Mouse (Mus musculus) spleen, postnatal 10 days (tissue): ENCODE measurements at regions not wholly inside any gene's neighbourhood (a gene's known extent, or its start where the extent isn't known, plus 50 kb on each side); places are given as distances from the start of the nearest gene placed in this dataset.

Source experiments
- DNase-seq, 2 experiments: peaks; one replicate each; pipeline ENCODE4 v3.0.0; 2021 to 2022; ENCODE audit warnings: low spot score in 2 of 2

DNA sequence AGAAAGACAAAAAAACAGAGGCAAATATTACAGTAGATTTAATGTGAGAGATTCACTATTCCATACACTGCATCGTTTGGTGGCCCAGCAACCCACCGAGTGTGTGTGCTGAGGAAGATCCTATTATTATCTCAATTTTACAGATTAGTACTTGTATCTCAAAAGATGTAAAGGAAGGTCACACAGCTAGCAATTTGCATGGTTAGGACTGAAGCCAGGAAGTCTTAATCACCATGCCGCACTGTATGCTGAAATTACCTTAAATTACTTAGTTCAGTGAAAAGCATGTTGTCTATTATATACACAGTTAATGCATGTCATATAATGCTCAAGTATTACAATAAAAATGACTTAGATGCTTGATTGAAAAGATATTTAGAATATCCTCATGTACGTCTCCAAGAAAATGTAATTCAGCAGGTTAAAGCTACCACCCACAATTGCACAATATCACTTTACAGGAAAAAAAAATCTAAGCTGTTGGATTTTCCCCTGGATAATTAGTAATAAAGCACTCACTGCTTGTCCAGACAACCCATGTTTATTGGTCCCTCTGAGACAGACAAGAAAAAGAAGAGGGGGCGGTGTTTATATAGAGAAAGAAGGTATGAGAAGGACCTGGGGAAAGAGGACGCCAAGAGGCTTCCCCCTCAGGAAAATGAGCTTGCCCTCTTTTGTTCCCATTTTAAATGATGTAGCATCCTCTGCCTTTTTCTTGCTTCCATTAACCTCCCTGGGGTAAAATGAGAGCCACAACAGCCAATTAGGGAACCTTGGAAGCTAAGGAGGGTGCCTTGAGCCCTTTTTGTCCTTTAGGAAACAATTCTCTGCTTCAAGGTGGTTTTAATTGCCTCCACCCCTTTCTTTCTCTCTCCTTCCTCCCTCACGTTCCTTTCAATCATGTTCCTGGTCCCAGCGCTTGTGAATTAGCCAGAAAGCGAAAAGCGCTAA, 204.6 kb upstream of the Xrcc4 start:
- no peak for DNase-seq

DNA sequence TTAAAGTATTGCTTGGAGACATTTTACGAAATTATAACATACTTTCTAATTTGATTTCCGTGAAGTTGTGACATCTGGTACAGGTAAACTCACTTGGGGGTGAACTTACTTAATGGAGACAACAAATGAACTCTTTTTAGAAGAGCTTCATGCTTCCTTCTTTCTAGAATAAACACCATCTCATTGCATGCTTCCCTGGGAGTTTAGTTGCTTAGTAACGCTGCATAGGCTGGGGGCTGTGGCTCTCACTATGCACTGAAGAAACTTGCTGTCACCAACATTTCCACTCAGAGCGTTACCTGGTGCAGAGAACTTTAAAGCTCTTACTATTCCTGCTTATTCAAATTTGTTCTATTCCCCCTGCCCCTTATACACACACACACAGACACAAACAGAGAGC, 203.5 kb upstream of the Xrcc4 start:
- DNase-seq, result no peak

DNA sequence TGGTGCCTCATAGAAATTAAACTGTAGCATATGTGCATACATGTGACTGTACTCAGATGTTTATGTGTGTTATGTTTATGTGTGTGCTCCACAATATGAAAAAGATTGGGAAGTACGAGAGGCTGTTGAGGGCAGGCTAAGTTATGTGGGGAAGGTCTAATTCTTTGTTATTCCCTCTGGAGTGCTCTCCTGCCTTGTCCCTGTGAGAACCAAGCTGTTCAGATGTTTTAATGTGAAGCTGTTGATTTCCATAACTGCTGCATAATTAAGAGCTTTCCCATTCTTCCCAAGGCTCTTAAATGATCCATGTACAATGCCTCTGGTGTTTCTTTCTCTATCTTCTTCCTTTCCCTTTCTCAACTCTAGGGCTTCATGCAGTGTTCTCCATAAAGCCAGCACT, 202.7 kb upstream of the Xrcc4 start:
- no peak for DNase-seq

DNA sequence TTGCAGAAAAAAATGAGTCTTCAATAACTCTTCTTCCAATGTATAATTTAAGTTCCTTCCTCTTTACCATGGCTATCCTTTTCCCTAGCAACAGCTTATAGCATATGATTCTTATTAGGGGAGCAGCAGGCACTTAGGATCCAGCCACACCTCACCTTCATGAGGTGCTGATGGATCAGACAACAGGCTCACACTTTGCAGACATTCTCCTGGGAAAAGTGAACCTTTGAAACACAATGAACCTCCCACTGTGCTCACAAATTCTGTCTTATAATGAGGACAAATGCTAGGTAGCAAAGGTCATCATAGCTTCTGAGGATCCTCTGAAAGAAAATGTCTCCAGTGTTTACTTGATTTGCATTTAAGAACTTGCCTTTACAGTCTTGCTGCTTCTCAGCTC, 191.6 kb upstream of the Xrcc4 start:
- DNase-seq, result no peak

DNA sequence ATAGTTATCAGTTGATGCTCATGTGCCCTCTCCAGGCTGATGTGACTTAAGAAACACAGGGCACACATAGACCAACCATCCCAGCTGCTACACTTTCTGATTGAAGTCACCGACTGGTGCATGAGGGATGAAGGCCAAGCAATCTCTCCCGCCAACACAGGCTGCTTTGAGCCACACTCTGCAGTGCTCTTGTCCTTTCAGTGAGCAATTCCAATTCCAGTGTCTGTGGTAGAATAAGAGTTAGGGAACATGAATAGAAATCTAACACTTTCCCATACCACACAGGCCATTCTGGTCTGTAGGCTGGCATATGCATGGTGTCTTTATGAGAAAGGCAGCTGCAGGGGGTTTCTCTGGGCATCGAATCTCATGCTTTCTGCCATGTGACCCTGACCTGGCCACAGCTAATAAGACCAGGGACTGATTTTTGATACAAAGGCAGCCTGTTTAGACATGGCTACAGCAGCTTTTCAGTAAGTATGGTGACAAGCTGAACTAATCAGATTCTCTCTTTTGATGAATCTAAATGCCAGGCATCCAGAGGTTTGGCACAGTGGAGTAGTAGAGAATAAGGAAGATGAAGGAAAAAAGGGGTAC, 190.5 kb upstream of the Xrcc4 start:
- DNase-seq, result no peak

DNA sequence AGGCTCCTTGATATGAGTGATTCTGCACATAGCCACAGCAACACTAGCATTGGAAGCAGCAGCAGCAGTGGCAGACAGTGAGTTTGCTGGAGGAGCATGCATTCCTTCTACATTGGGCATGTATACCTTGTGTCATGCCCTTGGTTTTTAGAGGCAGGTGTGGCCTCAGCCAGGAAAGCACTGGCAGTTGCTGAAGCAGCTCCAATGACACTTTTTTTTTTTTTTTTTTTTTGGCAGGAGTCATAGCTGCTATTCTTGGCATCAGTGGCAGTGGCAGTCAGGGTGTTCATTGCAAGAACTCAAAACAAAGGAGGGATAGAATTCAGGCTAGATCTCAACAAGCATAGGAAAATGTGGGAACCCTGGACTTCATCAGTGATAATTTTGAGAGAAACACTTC, 189.9 kb upstream of the Xrcc4 start:
- no peak for DNase-seq

DNA sequence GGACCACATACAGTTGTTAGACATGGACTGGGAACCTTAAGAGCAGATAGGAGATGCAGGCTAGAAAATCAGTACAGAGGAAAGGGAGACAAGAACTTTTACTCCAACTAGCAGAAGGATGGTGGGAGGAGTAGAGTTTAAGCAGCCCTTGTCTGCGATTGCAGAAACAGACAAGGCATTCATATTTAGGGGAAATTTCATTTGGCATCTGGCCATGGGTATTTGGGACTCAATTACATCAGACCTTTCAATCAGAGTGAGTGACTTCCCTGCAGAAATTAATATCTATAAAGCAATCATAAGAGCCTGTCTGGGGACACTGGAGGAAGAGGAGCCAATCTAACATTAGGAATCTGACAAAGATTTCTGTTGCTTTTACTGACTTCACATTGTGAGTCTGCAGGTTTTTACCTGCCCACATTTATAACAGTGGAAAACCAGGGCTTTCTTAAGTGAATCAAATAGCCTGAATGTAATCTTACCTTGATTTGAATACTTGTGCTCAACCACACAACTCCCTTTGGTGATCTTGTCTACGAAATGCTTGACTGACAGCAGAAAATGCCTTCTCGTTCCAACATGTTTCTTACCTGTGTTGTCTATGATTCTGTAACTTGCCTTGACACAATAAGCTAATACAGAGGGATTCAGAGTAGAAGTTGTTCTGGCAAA, 169.8 kb upstream of the Xrcc4 start:
- no peak for DNase-seq

DNA sequence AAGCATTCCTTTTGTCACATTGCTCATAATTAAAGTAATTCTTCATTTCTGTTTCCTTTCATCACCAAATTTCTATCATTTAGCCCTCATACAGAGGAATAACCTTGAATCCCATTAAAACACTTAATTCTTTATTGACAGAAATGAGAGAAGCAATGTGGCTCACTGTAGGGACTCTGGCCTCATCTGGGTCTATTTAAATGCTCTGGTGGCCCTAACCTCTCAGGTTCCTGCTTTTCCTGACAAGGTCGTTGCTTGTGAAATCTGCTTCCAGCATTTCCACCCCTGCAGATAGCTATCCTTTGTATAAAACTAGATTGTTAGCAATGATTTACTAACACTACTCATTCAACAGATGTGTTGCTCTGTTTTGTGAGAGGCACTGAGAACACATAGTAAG, 163.6 kb upstream of the Xrcc4 start:
- DNase-seq, result no peak

DNA sequence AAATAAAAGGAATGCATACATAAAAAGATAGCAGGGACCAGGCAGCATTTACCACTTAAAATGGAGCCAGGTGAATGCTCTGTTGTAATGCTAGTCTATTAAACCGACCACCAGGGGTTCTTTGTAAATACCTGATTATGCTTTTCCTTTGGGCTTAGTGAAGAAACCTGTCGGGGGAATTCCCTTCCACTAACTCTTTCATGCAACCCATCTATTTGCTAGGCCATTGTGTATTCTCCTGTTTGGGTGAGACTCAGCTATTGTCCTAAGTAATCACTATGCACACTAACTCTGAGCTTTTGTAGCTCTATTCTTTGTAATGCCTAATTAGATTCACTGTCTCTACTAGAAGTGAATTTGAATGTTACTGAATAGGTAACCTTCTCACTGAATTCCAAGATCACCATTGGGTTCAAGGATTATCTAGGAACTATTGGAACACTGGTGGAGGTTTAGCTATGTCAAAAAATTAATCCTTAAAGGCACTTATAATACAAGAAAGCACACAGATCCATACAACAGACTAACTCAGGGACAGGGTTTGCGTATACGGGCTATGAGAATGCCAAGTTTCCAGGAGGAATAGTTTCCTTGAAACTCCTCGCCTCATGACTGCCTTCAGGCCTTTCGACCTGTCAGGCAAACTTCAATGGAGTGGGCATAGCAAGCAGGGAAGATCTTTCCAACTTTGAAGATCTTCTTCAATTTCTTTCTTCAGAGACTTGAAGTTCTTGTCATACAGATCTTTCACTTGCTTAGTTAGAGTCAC, 156.8 kb upstream of the Xrcc4 start:
- DNase-seq, result no peak

DNA sequence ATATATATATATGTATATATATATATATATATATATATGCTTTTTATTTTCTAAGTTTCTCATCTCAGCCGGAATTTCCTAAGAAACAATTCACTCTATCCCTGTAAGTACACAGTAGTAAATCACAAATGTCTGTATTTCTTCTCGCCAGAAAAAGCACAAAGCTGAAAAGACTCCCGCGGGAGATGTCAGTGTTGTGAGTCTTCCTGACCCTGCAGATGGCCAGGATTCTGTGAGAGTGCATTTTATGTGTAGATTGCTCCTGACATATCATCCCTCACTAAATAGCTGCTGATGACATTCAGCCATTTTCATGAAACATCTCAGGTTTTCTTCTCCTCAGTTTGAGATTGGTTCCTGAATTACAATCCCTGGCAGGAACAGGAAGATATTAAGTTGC, 148.9 kb upstream of the Xrcc4 start:
- DNase-seq, result no peak

DNA sequence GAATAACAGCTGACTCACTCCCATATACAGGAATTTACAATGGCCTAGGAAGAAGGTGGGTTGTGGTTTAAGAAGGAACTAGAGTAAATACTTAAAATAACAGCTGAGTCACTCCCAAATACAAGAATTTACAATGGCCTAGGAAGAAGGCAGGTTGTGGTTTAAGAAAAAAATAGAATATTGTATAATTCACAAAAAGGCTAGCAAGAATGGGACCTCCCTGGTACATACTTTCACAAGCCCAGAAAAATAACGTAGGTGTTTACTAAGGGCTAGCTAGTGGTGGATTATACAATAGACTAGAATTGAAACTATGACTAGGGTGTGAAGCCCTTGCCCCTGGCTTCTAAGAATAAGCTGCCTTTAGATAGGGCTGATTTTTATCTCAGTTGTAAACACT, 144.6 kb upstream of the Xrcc4 start:
- DNase-seq, result no peak

DNA sequence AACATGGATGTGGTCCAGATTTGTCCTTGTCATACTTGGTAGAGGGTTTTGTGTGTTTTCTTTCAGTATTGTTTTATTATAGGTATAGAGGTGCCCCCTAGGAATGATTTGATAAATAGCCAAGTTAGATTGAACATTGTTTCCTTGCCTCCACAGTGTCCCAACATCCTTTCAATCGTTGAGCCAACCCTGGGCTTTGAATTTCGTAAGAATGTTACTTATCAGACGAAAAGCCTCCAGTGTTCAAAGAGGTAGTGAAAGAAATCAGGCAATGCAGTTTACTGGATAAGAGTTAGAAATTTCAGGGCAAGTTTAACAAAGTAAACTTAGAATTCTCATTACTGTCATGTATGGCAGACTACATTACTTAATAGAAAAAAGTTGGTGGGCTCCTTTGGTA, 144.2 kb upstream of the Xrcc4 start:
- DNase-seq, result no peak

DNA sequence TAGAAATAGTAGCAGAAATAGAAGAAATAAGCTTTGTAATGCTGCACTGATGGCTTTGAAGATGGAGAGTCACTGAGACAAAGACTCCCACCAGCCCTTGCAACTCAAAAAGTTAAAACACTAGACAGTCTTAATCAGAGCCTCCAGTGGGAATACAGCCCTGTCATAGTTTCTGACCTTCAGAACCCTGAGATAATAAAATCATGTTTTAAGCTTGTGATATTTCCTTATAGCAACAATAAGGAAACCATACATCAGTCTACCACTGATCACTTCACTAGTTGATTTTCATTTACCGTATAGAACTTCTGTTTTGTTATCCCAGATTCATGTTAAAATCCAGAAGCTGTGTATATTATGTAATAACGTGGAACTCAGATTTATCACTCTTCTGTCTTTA, 139.7 kb upstream of the Xrcc4 start:
- DNase-seq, result no peak

DNA sequence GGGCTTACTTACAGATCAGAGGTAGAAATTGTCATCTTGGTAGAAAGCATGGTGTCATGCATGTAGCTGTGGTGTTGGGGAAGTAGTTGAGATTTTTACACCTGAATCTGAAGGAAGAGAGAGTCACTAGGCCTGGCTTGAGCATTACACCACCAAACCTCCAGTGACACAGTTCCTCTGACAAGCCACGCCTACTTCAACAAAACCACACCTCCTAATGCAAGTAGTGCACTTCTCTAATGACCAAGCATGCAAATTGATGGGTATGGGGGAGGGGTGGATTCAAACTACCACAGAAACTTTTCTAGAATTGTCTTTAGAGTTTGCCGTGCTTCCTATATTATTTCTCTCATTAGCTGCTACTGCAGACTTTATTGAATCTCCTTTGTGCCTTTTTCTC, 136.8 kb upstream of the Xrcc4 start:
- no peak for DNase-seq

DNA sequence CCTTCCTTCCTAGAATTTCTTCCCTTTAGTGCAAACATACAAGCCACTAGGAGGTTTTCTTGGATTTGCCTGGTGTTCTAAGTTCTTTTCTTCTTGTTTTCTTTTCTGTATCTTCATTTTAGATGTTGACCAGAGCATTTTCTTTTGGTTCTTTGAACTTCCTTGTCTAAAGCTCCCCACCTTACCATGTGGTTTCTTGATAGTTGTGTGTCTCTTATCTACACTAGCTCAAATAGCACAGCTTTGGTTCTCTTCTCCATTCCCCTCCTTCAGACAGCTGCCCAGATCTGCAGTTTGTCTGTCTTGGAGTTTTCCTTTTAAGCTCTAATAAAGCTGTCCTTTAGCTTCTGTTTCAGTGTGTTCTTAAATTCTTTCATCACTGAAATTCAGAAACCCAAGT, 123.0 kb upstream of the Xrcc4 start:
- no peak for DNase-seq

DNA sequence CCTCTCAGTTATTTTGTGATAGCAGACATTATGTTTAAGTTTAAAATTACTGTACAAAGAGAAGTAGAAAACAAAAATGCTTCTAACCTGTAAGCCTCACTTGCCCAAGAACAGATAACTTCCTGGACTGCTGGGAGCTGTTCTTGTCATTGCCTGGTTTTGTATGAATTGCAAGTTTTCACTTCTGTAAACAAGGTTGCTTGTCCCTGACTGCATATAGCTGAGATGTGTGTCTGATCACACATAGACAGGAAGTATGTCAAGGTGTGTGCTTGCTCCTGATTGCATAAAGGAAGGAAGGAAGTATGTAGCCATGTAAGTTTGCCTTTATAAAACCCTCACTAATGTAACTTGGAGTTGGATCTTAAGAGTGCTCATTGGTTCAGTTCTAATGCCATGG, 118.5 kb upstream of the Xrcc4 start:
- no peak for DNase-seq
